Mouse (Mus musculus) MEL (cell line): ENCODE results near the gene Col6a3.

Experiments
- CTCF ChIP-seq, 3 experiments: IDR thresholded peaks in 2 of 3; conservative IDR thresholded peaks in 1 of 3; 2 replicates each; pipeline ENCODE4 v1.5.1; 2011 to 2012; ENCODE audit warnings: low read length in 3 of 3, low read depth in 2 of 3, mild to moderate bottlenecking in 2 of 3, improper control_type of control experiment in 1 of 3, inconsistent platforms in 1 of 3, mixed read lengths in 1 of 3, moderate library complexity in 1 of 3; ENCODE audit not compliant: control insufficient read depth in 1 of 3, insufficient read depth in 1 of 3, poor library complexity in 1 of 3, severe bottlenecking in 1 of 3
- ELF1 ChIP-seq: IDR thresholded peaks from 2 replicates; pipeline ENCODE4 v1.6.1; 2014; ENCODE audit warnings: low read depth, mild to moderate bottlenecking, inconsistent platforms, low read length, improper control_type of control experiment, moderate library complexity
- GABPA ChIP-seq: IDR thresholded peaks from 2 replicates; pipeline ENCODE4 v1.6.1; 2012; ENCODE audit warnings: low read depth, mild to moderate bottlenecking, inconsistent platforms, low read length, improper control_type of control experiment, moderate library complexity
- MAZ ChIP-seq: IDR thresholded peaks from 2 replicates; pipeline ENCODE4 v1.6.1; 2012; ENCODE audit warnings: low read depth, mild to moderate bottlenecking, inconsistent platforms, low read length, improper control_type of control experiment
- MXI1 ChIP-seq: IDR thresholded peaks from 2 replicates; pipeline ENCODE4 v1.6.1; 2011; ENCODE audit warnings: mild to moderate bottlenecking, low read depth, low read length, improper control_type of control experiment
- POLR2A ChIP-seq, 2 experiments: IDR thresholded peaks; 2 replicates each; pipeline ENCODE4 v1.6.1; 2011 to 2012; ENCODE audit warnings: low read length in 2 of 2, mild to moderate bottlenecking in 2 of 2, control low read depth in 1 of 2, improper control_type of control experiment in 1 of 2, low read depth in 1 of 2, moderate library complexity in 1 of 2; ENCODE audit not compliant: control insufficient read depth in 1 of 2, insufficient read depth in 1 of 2, poor library complexity in 1 of 2
- POLR2AphosphoS5 ChIP-seq: IDR thresholded peaks from 2 replicates; pipeline ENCODE4 v1.6.1; 2012; ENCODE audit warnings: low read depth, borderline replicate concordance, mild to moderate bottlenecking, inconsistent platforms, low read length, moderate library complexity, mixed read lengths
- TAL1 ChIP-seq: IDR thresholded peaks from 2 replicates; pipeline ENCODE4 v1.6.1; 2012; ENCODE audit warnings: mild to moderate bottlenecking, inconsistent platforms, low read length, moderate library complexity, mixed read lengths
- TBP ChIP-seq: IDR thresholded peaks from 2 replicates; pipeline ENCODE4 v1.8.0; 2011; ENCODE audit warnings: low read depth, low read length, improper control_type of control experiment
- ZC3H11A ChIP-seq: IDR thresholded peaks from 2 replicates; pipeline ENCODE4 v1.6.1; 2012; ENCODE audit warnings: low read depth, mild to moderate bottlenecking, inconsistent platforms, low read length, improper control_type of control experiment
- ZNF384 ChIP-seq: IDR thresholded peaks from 2 replicates; pipeline ENCODE4 v1.6.1; 2012; ENCODE audit warnings: low read depth, mild to moderate bottlenecking, inconsistent platforms, low read length, improper control_type of control experiment

DNA sequence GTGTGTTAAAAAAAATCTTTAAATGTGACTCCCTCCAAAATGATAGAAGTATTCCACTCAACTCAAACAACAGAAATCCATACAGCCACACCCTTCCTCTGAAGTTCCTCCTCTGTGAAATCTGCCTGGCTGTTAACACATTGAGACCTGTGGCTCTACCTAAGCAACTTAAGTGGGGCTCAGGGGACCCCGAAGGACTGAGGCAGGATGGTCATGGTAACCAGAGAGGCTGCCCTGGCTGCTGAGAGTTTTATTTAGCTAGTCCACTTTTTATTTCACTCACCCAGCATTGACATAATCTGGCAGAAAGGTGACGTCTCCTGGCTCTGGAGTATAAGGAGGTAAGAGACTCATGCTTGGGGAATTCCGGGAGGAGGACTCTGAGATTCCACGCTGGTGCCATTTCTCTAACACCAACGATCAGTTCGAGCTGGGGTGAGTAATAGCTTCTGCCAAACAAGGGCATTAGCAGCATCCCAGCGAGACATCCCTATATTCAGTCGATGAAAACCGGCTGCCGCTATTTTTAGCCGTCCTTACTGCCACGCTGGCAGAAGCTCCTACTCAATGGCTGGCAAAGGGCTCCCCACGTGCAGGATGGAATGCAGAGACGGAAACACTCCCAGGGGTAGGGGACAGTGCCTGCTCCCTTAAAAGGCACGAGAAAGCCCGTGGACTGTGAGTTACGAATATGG lies 89.8 kb downstream of the Col6a3 start:
- TF ChIP-seq POLR2A (IDR thresholded peaks at IDR 0.05; ENCODE audit: control insufficient read depth in 1 of 2, insufficient read depth in 1 of 2, low read depth in 1 of 2, low read length in 2 of 2, poor library complexity in 1 of 2) (no peak), ZNF384 (no peak), CTCF (IDR thresholded peaks at IDR 0.05 in 2 of 3, conservative IDR thresholded peaks at IDR 0.05 in 1 of 3; ENCODE audit: control insufficient read depth in 1 of 3, insufficient read depth in 1 of 3, low read depth in 2 of 3, low read length in 3 of 3, poor library complexity in 1 of 3, severe bottlenecking in 1 of 3) (no peak), TAL1 (no peak), TBP (no peak), ZC3H11A (no peak), POLR2AphosphoS5 (no peak), ELF1 (no peak), MXI1 (no peak), MAZ (no peak), GABPA (no peak)
